Mouse (Mus musculus) CH12.LX (cell line): ENCODE data around the gene Lcmt2. TPM values are rescaled to one million over a fixed set of nuclear protein-coding genes. Genes with fewer than 3 reads are reported as not detected.

ENCODE experiments used
- DNase-seq: peaks from one replicate; pipeline ENCODE4 v3.0.0-alpha.2; 2013; ENCODE audit errors: extremely low read depth
- H3K27ac ChIP-seq: 2 replicates; pipeline ENCODE4 v1.5.1; 2012; ENCODE audit warnings: low read depth, mild to moderate bottlenecking, control low read depth, moderate library complexity; ENCODE audit not compliant: insufficient read depth
- H3K27me3 ChIP-seq: replicated peaks from 2 replicates; pipeline ENCODE3; 2012; ENCODE audit warnings: inconsistent platforms
- H3K36me3 ChIP-seq, 2 experiments: replicated peaks in 1 of 2; 2 replicates each; pipeline versions ENCODE3 to v1.6.1; 2012; ENCODE audit warnings: inconsistent platforms in 1 of 2, low read length in 1 of 2, mild to moderate bottlenecking in 1 of 2, mixed read lengths in 1 of 2, moderate library complexity in 1 of 2; ENCODE audit not compliant: control insufficient read depth in 1 of 2, insufficient read depth in 1 of 2
- H3K4me1 ChIP-seq, 2 experiments: 2 replicates each; pipeline ENCODE4 v1.6.1; 2012; ENCODE audit warnings: inconsistent platforms in 1 of 2, moderate library complexity in 1 of 2; ENCODE audit not compliant: insufficient read depth in 2 of 2, control insufficient read depth in 1 of 2
- H3K4me2 ChIP-seq: 2 replicates; pipeline ENCODE4 v1.6.1; 2012; ENCODE audit warnings: low read depth, mild to moderate bottlenecking, control low read depth; ENCODE audit not compliant: poor library complexity, insufficient read depth, severe bottlenecking
- H3K4me3 ChIP-seq, 3 experiments: fragments of 150-350 bp in 1 of 3; sonication (generic) in 1 of 3; replicated peaks in 1 of 3; 2 replicates each; pipeline versions ENCODE3 to v1.5.1; 2011 to 2012; ENCODE audit warnings: low read depth in 2 of 3, low read length in 2 of 3, mild to moderate bottlenecking in 2 of 3, moderate library complexity in 2 of 3, control low read depth in 1 of 3, improper control_type of control experiment in 1 of 3, inconsistent platforms in 1 of 3, mixed read lengths in 1 of 3; ENCODE audit not compliant: poor library complexity in 1 of 3
- H3K79me2 ChIP-seq: replicated peaks from 2 replicates; pipeline ENCODE4 v1.6.1; 2012; ENCODE audit warnings: mild to moderate bottlenecking, moderate library complexity; ENCODE audit not compliant: control insufficient read depth, poor library complexity, insufficient read depth, severe bottlenecking; ENCODE audit errors: extremely low read depth
- H3K9ac ChIP-seq: 2 replicates; pipeline ENCODE4 v1.6.1; 2012; ENCODE audit warnings: low read depth, mild to moderate bottlenecking, control low read depth, moderate library complexity; ENCODE audit not compliant: insufficient read depth
- H3K9me3 ChIP-seq: replicated peaks from 2 replicates; pipeline ENCODE3; 2012; ENCODE audit warnings: low read length, inconsistent platforms, mixed read lengths
- CHD1 ChIP-seq: IDR thresholded peaks from 2 replicates; pipeline ENCODE4 v1.6.1; 2012; ENCODE audit warnings: low read depth, low read length, improper control_type of control experiment, inconsistent platforms
- CHD2 ChIP-seq: IDR thresholded peaks from 2 replicates; pipeline ENCODE4 v1.6.1; 2011; ENCODE audit warnings: low read length, improper control_type of control experiment
- CTCF ChIP-seq, 2 experiments: IDR thresholded peaks in 1 of 2; conservative IDR thresholded peaks in 1 of 2; 2 replicates each; pipeline ENCODE4 v1.5.1; 2011 to 2012; ENCODE audit warnings: low read depth in 2 of 2, low read length in 2 of 2, improper control_type of control experiment in 1 of 2, inconsistent platforms in 1 of 2, mild to moderate bottlenecking in 1 of 2, moderate library complexity in 1 of 2
- ELF1 ChIP-seq: IDR thresholded peaks from 2 replicates; pipeline ENCODE4 v1.6.1; 2014; ENCODE audit warnings: low read depth, mild to moderate bottlenecking, inconsistent platforms, low read length, improper control_type of control experiment
- GABPA ChIP-seq: IDR thresholded peaks from 2 replicates; pipeline ENCODE4 v1.6.1; 2012; ENCODE audit warnings: low read depth, low read length, improper control_type of control experiment, inconsistent platforms; ENCODE audit not compliant: insufficient replicate concordance
- JUND ChIP-seq: conservative IDR thresholded peaks from 2 replicates; pipeline ENCODE4 v1.6.1; 2011; ENCODE audit warnings: low read depth, low read length, improper control_type of control experiment
- KAT2A ChIP-seq: IDR thresholded peaks from 2 replicates; pipeline ENCODE4 v1.6.1; 2012; ENCODE audit warnings: low read length, improper control_type of control experiment, inconsistent platforms; ENCODE audit not compliant: insufficient replicate concordance
- MAFK ChIP-seq: IDR thresholded peaks from 2 replicates; pipeline ENCODE4 v1.6.1; 2011; ENCODE audit warnings: low read length, improper control_type of control experiment; ENCODE audit not compliant: insufficient replicate concordance
- MAX ChIP-seq: IDR thresholded peaks from 2 replicates; pipeline ENCODE4 v1.6.1; 2011; ENCODE audit warnings: low read length, improper control_type of control experiment
- MXI1 ChIP-seq: IDR thresholded peaks from 2 replicates; pipeline ENCODE4 v1.6.1; 2011; ENCODE audit warnings: mild to moderate bottlenecking, low read depth, low read length, improper control_type of control experiment
- NRF1 ChIP-seq: IDR thresholded peaks from 2 replicates; pipeline ENCODE4 v1.6.1; 2014; ENCODE audit warnings: low read depth, mild to moderate bottlenecking, inconsistent platforms, low read length, improper control_type of control experiment, moderate library complexity
- POLR2A ChIP-seq: IDR thresholded peaks from 2 replicates; pipeline ENCODE4 v1.6.1; 2011; ENCODE audit warnings: low read depth, mild to moderate bottlenecking, improper control_type of control experiment, low read length
- POLR2AphosphoS2 ChIP-seq: IDR thresholded peaks from 2 replicates; pipeline ENCODE4 v1.6.1; 2011; ENCODE audit warnings: low read depth, low read length, improper control_type of control experiment
- RAD21 ChIP-seq: IDR thresholded peaks from 2 replicates; pipeline ENCODE4 v1.6.1; 2011; ENCODE audit warnings: low read depth, mild to moderate bottlenecking, low read length, improper control_type of control experiment, moderate library complexity
- RCOR1 ChIP-seq: conservative IDR thresholded peaks from 2 replicates; pipeline ENCODE4 v1.6.1; 2012; ENCODE audit warnings: low read depth, mild to moderate bottlenecking, inconsistent platforms, low read length, improper control_type of control experiment
- SIN3A ChIP-seq: IDR thresholded peaks from 2 replicates; pipeline ENCODE4 v1.6.1; 2012; ENCODE audit warnings: low read length, improper control_type of control experiment, inconsistent platforms
- TBP ChIP-seq: conservative IDR thresholded peaks from 2 replicates; pipeline ENCODE4 v1.6.1; 2011; ENCODE audit warnings: low read depth, low read length, improper control_type of control experiment
- TCF12 ChIP-seq: IDR thresholded peaks from 2 replicates; pipeline ENCODE4 v1.6.1; 2014; ENCODE audit warnings: low read depth, mild to moderate bottlenecking, inconsistent platforms, low read length, improper control_type of control experiment
- UBTF ChIP-seq: IDR thresholded peaks from 2 replicates; pipeline ENCODE4 v1.6.1; 2012; ENCODE audit warnings: low read depth, mild to moderate bottlenecking, inconsistent platforms, low read length, improper control_type of control experiment, moderate library complexity
- USF1 ChIP-seq: IDR thresholded peaks from 2 replicates; pipeline ENCODE4 v1.6.1; 2014; ENCODE audit warnings: low read depth, mild to moderate bottlenecking, inconsistent platforms, low read length, improper control_type of control experiment
- ZKSCAN1 ChIP-seq: IDR thresholded peaks from 2 replicates; pipeline ENCODE4 v1.6.1; 2012; ENCODE audit warnings: low read depth, inconsistent platforms, low read length, improper control_type of control experiment, borderline replicate concordance
- dilution Hi-C: fragments of 300-500 bp; cut with MboI; formaldehyde crosslinking; loops from 2 replicates; pipeline ENCODE4 v1.14.3; 2020; ENCODE audit warnings: low sequenced_read_pairs; ENCODE audit not compliant: extremely low pct_unique_long_range_greater_than_20kb, extremely low pct_ligation_motif_present
- in situ Hi-C: fragments of 300-500 bp; cut with MboI; formaldehyde crosslinking; loops from 3 replicates; pipeline ENCODE4 v1.14.3; 2019; ENCODE audit warnings: low sequenced_read_pairs, low pct_ligation_motif_present, low pct_unique_long_range_greater_than_20kb, mixed read lengths
- polyA plus RNA-seq: library from polyadenylated mRNA; unstranded; fragments of >175 nt; gene quantifications from 2 replicates; pipeline ENCODE4 v1.2.1, GENCODE M21; 2012; ENCODE audit warnings: low read depth; ENCODE audit not compliant: insufficient read length
- total RNA-seq, 2 experiments: library from RNA; depleted of rRNA; stranded (reverse); fragments of 300-350 nt in 1 of 2; fragments of >200 nt in 1 of 2; gene quantifications; 2 replicates each; pipeline ENCODE4 v1.2.3; 2012 to 2014

The Lcmt2 gene
- total and polyA plus RNA-seq, 3 experiments, result 6.4 to 12.3 (median 9.3) TPM

DNA sequence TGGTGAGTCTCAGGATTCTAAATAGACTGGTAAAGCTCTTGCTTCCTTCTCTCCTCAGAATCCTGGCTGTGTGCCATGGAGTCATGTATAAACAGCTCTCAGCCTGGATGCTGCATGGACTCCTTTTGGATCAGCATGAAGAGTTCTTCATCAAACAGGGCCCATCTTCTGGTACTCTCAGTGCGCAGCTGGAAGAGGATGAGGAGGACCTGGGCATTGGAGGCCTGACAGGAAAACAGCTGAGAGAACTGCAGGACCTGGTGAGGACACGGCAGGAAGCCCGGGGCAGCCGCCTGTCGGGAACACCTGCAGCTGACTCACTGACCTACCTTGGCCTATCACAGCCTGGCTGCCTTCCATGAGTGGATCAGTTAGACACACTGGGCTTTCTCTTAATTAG lies 43.0 kb upstream of the Lcmt2 start:
- no peak overlapping the region for H3K27ac ChIP-seq
- in situ Hi-C loops, result no loop called here
- TF ChIP-seq MXI1 (no peak), POLR2A (no peak), JUND (no peak), MAFK (no peak), TBP (no peak), NRF1 (no peak), KAT2A (no peak), TCF12 (no peak), GABPA (no peak), CHD2 (no peak), SIN3A (no peak), POLR2AphosphoS2 (no peak), ELF1 (no peak), CTCF (conservative IDR thresholded peaks at IDR 0.05 in 1 of 2, IDR thresholded peaks at IDR 0.05 in 1 of 2; ENCODE audit: low read depth in 2 of 2, low read length in 2 of 2) (no peak), UBTF (no peak), RCOR1 (no peak), ZKSCAN1 (no peak), CHD1 (no peak), USF1 (no peak), MAX (no peak)
- TF ChIP-seq, all 38 proteins: peak for 0
- no peaks in the 10 kb centered on the region for H3K4me1 ChIP-seq
- no peaks in the 10 kb centered on the region for H3K79me2 ChIP-seq
- H3K9ac ChIP-seq, result no peak overlapping the region
- no peak for DNase-seq
- dilution Hi-C loops, result no loop called here
- H3K4me2 ChIP-seq, result no peak overlapping the region
- no peaks in the 10 kb centered on the region for H3K27me3 ChIP-seq
- H3K9me3 ChIP-seq, result no peaks in the 10 kb centered on the region
- H3K4me3 ChIP-seq, result no peak overlapping the region
- peaks cover 47 to 78% of the 10 kb centered on the region in 2 experiments for H3K36me3 ChIP-seq

DNA sequence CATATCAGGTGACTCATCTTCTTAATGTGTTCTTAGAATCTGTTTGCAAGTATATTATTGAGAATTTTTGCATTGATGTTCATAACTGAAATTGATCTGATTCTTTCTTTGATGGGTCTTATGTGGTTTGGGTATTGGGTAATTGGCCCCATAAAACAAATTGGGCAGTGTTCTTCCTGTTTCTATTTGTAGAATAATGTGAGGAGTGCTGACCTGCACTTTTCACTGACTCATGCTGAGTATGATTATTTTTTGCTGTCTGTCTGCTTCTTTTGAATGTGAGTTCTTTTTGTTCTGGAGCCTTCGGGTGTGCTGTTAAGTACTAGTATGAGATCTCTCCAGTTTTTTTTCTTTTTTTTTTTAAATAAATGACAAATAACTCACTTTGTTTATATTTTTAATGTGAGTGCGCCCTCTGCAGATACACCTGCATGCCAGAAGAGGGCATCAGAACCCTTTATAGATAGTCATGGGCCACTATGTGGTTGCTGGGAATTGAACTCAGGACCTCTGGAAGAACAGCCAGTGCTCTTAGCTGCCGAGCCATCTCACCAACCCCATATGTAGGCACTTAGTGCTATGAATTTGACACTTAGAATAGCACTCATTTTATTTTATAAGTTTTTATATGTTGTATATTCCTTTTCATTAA lies 38.5 kb upstream of the Lcmt2 start:
- no peaks in the 10 kb centered on the region for H3K79me2 ChIP-seq
- no peak overlapping the region for H3K27ac ChIP-seq
- no peak overlapping the region for H3K4me3 ChIP-seq
- dilution Hi-C loops (no loop called here), in situ Hi-C loops (no loop called here)
- H3K27me3 ChIP-seq, result no peaks in the 10 kb centered on the region
- H3K36me3 ChIP-seq, result peaks cover 49 to 83% of the 10 kb centered on the region in 2 experiments
- H3K9me3 ChIP-seq, result no peaks in the 10 kb centered on the region
- H3K4me1 ChIP-seq, result peaks cover 0 to 9% of the 10 kb centered on the region in 2 experiments; a peak in 1 of 4 replicates
- no peak overlapping the region for H3K9ac ChIP-seq
- H3K4me2 ChIP-seq, result no peak overlapping the region
- TF ChIP-seq ZKSCAN1 (no peak), RAD21 (peak; percentile 17), CHD1 (no peak), CTCF (conservative IDR thresholded peaks at IDR 0.05 in 1 of 2, IDR thresholded peaks at IDR 0.05 in 1 of 2; ENCODE audit: low read depth in 2 of 2, low read length in 2 of 2) (peak in 1 of 2 experiments; percentile 44; a peak in 2 of 4 replicates)
- DNase-seq, result no peak
